Mouse (Mus musculus): ENCODE measurements at regions not wholly inside any gene's neighbourhood (a gene's known extent, or its start where the extent isn't known, plus 50 kb on each side); places are given as distances from the start of the nearest gene placed in this dataset.
"Not testable (repeated sequence)": the region's sequence is repeated elsewhere in the genome, so short reads cannot be mapped to it uniquely, and the experiment has no call there.

DNA sequence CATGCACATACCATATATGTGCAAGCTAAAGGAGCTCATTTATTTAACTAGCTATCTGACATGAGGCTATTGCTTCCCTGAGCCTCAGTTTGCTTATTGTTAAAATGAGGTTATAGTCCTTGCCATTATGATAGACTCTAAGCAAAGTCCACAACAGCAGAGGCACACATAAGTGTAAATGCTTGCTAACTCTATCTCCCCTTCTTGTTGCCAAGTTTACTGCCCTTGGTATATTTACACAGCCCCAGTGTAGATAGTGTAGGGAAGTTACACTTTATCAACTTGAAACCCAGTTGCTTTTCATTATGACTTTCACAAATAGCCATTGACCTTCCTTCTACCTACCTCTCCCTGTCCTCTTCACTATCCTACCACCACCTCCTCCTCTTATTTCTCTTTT lies 782.6 kb upstream of the Agtr1b start:
- intact Hi-C loops (cut with DNase I): no loop called here

DNA sequence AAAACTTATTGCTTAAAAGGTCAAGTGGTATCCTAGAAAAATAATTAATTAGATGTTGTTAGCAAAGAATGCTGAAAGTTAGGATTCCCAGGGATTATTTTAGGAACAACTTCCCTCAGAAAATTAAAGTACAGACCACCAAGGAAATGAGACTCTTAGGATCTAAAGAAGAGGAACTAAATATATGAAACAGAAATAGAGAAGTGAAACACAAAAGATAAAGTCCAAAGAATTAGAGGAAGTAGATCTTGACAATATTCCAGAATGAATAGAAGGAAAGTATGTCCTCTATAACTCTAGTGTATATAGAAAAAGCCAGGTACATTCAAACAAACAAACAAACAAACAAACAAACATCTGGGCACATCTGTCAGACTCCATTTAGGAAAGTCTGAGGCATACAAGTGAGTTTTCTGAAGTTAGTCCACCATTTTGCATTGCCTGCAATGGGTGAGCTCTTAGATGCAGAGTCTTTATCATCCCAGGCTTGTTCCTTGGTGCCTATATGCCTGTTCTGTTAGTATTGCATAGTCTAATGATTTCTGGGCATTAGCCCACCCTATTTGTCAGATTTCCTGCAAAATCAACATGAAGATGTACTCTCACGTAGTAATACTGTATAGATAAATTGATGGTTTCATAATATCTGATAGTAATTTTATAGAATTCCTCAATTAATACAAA lies 762.0 kb upstream of the Agtr1b start:
- intact Hi-C loops (cut with DNase I): no loop called here

DNA sequence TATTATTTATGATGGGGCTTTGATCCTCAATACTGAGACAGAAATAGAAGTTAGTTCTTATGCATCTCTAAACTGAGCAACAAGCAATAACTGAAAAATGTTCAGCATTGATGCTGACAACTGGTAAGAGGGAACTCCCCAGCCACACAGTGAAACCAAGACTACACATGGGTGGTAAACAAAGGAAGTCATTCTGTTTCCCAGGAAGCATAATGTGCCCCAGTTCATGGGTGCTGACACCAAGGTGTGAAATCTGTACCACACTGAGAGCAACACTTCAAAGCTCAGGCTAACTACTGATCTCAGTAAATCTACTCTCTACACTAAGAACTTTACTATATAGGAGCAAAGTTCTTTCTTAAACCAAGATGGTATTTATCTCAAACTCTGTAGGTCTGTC lies 759.2 kb upstream of the Agtr1b start:
- intact Hi-C loops (cut with DNase I): no loop called here

- intact Hi-C loops (cut with DNase I): no loop called here
Measured at GRCm38 (mm10) chr3:21118164-21118902, 751.4 kb upstream of the Agtr1b start.

- intact Hi-C loops (cut with DNase I): no loop called here
Measured at GRCm38 (mm10) chr3:21111735-21112518, 745.0 kb upstream of the Agtr1b start.

DNA sequence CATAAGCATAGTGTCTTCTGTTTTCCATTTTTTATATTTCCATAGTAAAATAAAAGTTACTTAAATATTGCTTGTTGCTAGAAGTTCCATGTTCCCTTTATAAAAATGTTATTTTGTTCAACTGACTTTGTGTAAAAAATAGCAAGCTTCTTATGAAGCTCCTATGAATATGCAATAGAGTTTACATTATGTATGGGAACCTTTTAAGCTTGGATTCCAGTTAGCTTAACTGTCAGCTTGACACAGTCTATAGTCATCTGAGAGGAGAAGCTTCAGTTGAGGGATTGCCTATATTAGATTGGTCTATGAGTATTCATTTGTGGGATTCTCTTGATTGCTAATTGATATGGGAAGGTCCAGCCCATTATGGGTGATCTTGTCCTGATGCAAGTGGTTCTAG lies 723.2 kb upstream of the Agtr1b start:
- intact Hi-C loops (cut with DNase I): no loop called here

DNA sequence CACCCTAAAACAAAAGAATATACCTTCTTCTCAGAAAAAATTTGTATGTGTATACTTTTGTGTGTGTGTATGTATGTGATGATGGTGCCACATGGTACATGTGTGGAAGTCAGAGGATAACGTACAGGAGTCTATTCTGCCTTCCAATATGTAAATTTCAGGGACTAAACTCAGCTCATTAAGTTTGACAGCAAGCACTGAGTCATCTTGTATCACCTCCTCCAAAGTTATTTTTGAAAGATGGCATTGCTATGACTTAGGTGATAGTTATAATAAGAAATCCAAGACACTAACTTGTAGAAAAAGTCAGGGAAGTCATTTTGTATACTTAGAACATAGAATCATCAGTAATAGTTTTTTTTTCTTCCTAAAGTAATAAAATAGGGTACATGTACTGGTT lies 719.4 kb upstream of the Agtr1b start:
- intact Hi-C loops (cut with DNase I): no loop called here

DNA sequence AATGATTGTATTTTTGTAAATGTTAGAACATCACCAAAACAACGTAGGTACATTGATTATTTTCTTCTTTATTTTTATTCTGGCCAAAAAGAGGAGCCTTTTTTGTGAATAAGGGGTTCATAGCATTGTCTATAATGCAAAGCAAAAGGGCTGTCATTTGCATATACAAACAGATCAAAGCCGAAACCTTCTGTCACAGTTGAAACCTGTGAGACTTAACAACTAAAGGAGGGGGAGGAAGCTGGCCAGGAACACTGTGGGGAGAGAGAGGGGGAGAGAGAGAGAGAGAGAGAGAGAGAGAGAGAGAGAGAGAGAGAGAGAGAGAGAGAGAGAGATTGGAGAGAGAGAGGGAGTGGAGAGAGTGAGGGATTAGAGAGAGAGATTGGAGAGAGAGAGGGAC lies 710.6 kb upstream of the Agtr1b start:
- intact Hi-C loops (cut with DNase I): loop anchor here (10.0 kb wide), 1 partner anchor 1897 kb away; no protein-coding TSS in a partner anchor

DNA sequence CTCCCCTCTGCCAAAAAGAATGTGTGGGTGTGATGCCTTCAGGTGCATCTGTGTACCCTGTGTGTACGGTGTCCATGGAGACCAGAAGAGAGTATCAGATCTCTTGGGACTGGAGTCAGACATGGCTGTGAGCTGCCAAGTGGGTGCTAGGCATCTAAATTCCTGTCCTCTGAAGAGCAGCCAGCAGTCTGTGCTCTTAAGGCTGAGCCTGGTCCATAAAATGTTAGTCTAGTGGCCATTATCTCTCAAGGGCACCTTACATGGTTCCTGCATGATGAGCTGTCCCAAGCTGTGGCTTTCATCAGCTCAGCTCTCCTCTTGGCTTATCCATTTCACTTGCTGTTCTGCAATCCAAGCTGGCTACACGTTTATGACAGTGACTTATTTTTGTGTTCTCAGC lies 686.4 kb upstream of the Agtr1b start:
- intact Hi-C loops (cut with DNase I): not testable (repeated sequence)

- intact Hi-C loops (cut with DNase I): not testable (repeated sequence)
Measured at GRCm38 (mm10) chr3:21049365-21049764, 682.4 kb upstream of the Agtr1b start.

- intact Hi-C loops (cut with DNase I): no loop called here
Measured at GRCm38 (mm10) chr3:21045981-21046380, 679.0 kb upstream of the Agtr1b start.

- intact Hi-C loops (cut with DNase I): no loop called here
Measured at GRCm38 (mm10) chr3:21025876-21026275, 658.9 kb upstream of the Agtr1b start.

DNA sequence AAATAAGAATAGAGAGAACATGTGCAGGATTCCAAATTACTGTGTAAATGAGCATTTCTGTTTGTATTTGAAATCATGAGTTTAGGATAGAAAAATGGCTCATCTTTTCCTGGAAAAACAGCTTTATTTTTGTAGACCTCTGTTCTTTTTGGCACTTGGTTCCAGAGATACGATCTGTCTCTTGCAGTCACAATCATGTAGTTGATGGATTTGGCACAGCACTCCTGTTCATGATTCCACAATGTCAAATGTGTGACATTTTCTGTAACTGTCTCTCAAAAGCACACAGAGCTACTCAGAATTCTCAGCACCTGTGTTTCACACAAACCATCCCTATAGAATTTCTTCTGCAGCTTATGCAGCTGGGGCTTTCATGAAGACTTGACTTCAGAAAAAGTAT lies 654.0 kb upstream of the Agtr1b start:
- intact Hi-C loops (cut with DNase I): no loop called here

DNA sequence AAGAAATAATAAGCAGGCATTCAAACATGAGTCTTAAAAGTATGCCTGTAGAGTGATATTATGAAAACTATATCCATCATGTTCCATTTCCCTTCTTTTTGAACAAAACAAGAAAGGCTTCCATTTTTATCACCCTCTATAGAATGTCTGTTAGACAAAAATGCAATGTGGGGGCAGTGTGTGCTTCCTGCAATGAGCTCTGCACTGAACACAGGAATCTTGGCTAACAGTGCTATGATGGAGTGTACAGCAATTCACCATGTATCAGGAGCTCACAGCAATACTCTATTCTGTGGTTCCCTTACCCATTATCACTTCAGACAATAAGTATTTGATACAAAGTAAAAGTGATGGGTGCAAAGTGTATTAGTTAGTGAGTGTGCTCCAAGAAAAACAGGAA lies 653.3 kb upstream of the Agtr1b start:
- intact Hi-C loops (cut with DNase I): no loop called here

GRCm38 (mm10) chr3:21009650-21010049 lies 642.7 kb upstream of the Agtr1b start:
- intact Hi-C loops (cut with DNase I): no loop called here

DNA sequence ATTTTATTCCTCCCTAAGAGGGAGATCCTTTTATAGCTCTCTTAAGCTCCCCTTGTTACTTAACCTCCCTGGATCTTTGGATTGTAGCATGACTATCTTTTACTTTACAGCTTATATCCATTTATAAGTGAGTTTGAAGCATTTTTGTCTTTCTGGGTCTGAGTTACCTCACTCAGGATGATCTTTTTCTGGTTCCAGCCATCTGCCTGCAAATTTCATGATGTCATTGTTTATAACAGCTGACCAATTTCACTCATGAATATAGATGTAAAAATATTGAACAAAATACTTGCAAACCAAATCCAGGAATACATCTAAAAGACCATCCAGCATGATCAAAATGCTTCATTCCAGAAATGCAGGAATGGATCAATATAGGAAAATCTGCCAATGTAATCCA lies 631.3 kb upstream of the Agtr1b start:
- intact Hi-C loops (cut with DNase I): no loop called here

DNA sequence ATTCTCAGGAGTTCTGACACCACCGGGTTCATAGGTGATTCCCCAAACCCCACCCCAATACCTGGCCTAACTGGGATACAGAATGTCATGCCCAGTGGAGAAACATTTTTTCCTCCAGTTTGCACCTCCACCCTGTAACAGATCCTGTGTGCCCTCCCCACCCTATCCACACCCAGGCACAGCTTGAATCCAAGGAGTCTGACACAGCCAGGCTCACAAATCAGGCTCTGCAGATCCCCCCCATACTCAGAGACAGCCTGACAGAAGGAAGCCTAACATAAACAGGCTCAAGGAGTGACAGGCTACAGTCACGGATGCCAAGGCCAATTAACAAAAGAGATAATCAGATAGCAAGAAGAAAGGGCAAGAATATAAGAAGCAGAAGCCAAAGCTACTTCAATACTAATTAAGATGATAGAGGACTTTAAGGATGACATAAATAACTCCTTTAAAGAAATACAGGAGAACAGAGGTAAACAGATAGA lies 622.6 kb upstream of the Agtr1b start:
- intact Hi-C loops (cut with DNase I): no loop called here

DNA sequence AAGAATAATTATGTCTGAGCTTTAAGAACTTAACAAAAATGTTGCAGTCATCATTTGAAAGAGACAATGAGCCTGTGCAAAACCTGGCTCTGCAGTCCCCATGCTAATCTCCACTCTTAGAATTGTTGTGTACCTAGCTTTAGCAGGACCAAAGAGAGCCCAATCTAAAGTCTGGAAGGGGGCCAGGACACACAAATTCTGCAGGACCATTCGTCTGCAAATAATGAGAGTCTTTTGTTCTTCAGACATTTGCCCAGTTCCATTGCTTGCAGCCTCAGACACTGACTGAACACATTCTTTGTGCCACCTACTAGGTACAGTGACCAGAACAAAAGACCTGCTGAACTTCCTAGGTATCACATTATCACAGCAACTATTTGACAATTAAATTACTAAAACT lies 620.0 kb upstream of the Agtr1b start:
- intact Hi-C loops (cut with DNase I): no loop called here

- intact Hi-C loops (cut with DNase I): no loop called here
Measured at GRCm38 (mm10) chr3:20986377-20986727, 619.4 kb upstream of the Agtr1b start.

DNA sequence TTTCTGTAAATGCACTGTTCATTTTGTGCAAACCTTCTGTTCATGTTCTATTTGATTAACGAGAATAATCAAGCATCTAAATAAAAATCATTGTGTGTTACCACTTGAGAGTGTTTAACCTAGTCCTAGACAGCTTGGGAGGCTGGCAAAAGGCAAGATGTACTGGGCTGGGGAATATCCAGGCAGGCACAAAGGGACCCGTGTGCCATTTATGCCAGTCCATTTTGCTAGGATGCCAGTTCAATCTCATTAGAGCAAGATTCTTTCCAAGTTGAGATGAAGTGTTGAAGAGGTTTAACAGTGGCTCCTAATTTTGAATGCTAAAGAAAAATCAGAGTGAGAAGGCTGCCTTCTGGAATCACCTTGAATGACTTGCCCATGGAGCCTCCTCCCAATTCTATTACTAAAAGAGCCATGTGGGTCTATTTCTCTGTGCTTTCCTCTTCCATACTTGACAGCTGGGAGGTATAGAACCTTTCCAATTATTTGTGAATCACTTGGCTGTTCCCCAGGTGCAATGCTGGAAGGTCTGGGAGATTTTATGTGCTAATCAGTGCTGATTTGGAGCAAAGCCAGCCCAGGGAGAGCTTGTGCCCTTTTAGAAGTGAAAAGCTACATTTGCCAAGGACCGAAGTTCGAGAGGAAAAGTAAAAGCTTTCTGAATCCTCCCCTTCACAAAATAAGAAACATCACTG lies 618.9 kb upstream of the Agtr1b start:
- intact Hi-C loops (cut with DNase I): no loop called here

- intact Hi-C loops (cut with DNase I): no loop called here
Measured at GRCm38 (mm10) chr3:20984146-20984545, 617.2 kb upstream of the Agtr1b start.

- intact Hi-C loops (cut with DNase I): no loop called here
Measured at GRCm38 (mm10) chr3:20973077-20973476, 606.1 kb upstream of the Agtr1b start.

Measured in adrenal gland (tissue).